Mouse (Mus musculus) adrenal gland, postnatal 14 days (tissue): ENCODE data around the gene Lrrc2. TPM values are rescaled to one million over a fixed set of nuclear protein-coding genes. Genes with fewer than 3 reads are reported as not detected.

ENCODE experiments used
- DNase-seq: peaks from one replicate; pipeline ENCODE4 v3.0.0; 2021; ENCODE audit warnings: mixed read lengths
- long read RNA-seq, 2 experiments: library from polyadenylated mRNA; stranded (forward); transcript quantifications; one replicate each; pipeline ENCODE4 v2.0.0; 2021
- total RNA-seq: library from RNA; stranded (reverse); gene quantifications from 2 replicates; pipeline ENCODE4 v1.2.3, GENCODE M21; 2021

The Lrrc2 gene
- 3.3 and 4.1 TPM in 2 replicates for total RNA-seq
- long read RNA-seq, experiment 1, partial matches to known transcripts, result 0 of 4 reads
- long read RNA-seq, experiment 1, other reads (novel, unspliced or antisense), result 4 of 4 reads
- long read RNA-seq, experiment 2, result 0 reads

- DNase-seq, result no peak
Observed at GRCm38 (mm10) chr9:110951397-110951796, at the start of gene Lrrc2. Gene Lrrc2, plus strand, starts transcription at chr9:110951545.

- DNase-seq, result peak; percentile 42
Observed at GRCm38 (mm10) chr9:110902271-110902670, 49.1 kb upstream of the Lrrc2 start.

GRCm38 (mm10) chr9:110907201-110907837 lies 44.0 kb upstream of the Lrrc2 start:
- no peak for DNase-seq

- no peak for DNase-seq
Observed at GRCm38 (mm10) chr9:110907838-110908630, 43.3 kb upstream of the Lrrc2 start.

- DNase-seq, result no peak
Observed at GRCm38 (mm10) chr9:110908631-110909016, 42.7 kb upstream of the Lrrc2 start.

GRCm38 (mm10) chr9:110909371-110909967 lies 41.9 kb upstream of the Lrrc2 start:
- no peak for DNase-seq

- DNase-seq, result no peak
Observed at GRCm38 (mm10) chr9:110914631-110915236, 36.6 kb upstream of the Lrrc2 start.

- DNase-seq, result no peak
Observed at GRCm38 (mm10) chr9:110915466-110915865, 35.9 kb upstream of the Lrrc2 start.

GRCm38 (mm10) chr9:110916786-110917185 lies 34.6 kb upstream of the Lrrc2 start, which contains the start of gene Fam240a:
Gene Fam240a, minus strand, starts transcription at chr9:110916861.
- DNase-seq, result no peak

GRCm38 (mm10) chr9:110920665-110921419 lies 30.5 kb upstream of the Lrrc2 start:
- DNase-seq, result no peak

- DNase-seq, result peak; percentile 90
Observed at GRCm38 (mm10) chr9:110922759-110923158, 28.6 kb upstream of the Lrrc2 start.

GRCm38 (mm10) chr9:110931573-110931972 lies 19.8 kb upstream of the Lrrc2 start:
- no peak for DNase-seq

GRCm38 (mm10) chr9:110933850-110934437 lies 17.4 kb upstream of the Lrrc2 start:
- DNase-seq, result no peak

GRCm38 (mm10) chr9:110935941-110936340 lies 15.4 kb upstream of the Lrrc2 start:
- no peak for DNase-seq

- peak; percentile 52 for DNase-seq
Observed at GRCm38 (mm10) chr9:110937506-110938490, 13.5 kb upstream of the Lrrc2 start.

- DNase-seq, result no peak
Observed at GRCm38 (mm10) chr9:110944265-110944664, 7.1 kb upstream of the Lrrc2 start.

GRCm38 (mm10) chr9:110945343-110945742 lies 6.0 kb upstream of the Lrrc2 start:
- DNase-seq, result no peak

GRCm38 (mm10) chr9:110945926-110946325 lies 5.4 kb upstream of the Lrrc2 start, which contains the start of gene Tdgf1:
Gene Tdgf1, minus strand, starts transcription at chr9:110946158.
- no peak for DNase-seq

GRCm38 (mm10) chr9:110946548-110947044 lies 4.7 kb upstream of the Lrrc2 start:
- peak; percentile 36 for DNase-seq

- no peak for DNase-seq
Observed at GRCm38 (mm10) chr9:110947261-110947661, 4.1 kb upstream of the Lrrc2 start.
